Mouse (Mus musculus) midbrain, embryonic 13.5 days (tissue): ENCODE results near the gene Pard3. TPM values are rescaled to one million over a fixed set of nuclear protein-coding genes. Genes with fewer than 3 reads are reported as not detected.

Experiments
- ATAC-seq: fragments of 200-750 bp; cut with Nextera tagmentation; 2 replicates; pipeline ENCODE4 v1.8.0; 2017; ENCODE audit warnings: mild to moderate bottlenecking, moderate TSS enrichment, moderate library complexity
- H3K27ac ChIP-seq: fragments of 300-500 bp; sonication (generic); 2 replicates; pipeline ENCODE4 v1.5.1; 2015; ENCODE audit warnings: inconsistent platforms, mild to moderate bottlenecking, moderate library complexity
- H3K27me3 ChIP-seq: fragments of 300-500 bp; sonication (generic); 2 replicates; pipeline ENCODE4 v1.6.1; 2015; ENCODE audit warnings: mild to moderate bottlenecking, inconsistent platforms
- H3K36me3 ChIP-seq: fragments of 300-500 bp; sonication (generic); 2 replicates; pipeline ENCODE4 v1.6.1; 2015; ENCODE audit warnings: mild to moderate bottlenecking, inconsistent platforms
- H3K4me1 ChIP-seq: fragments of 300-500 bp; sonication (generic); replicated peaks from 2 replicates; pipeline ENCODE4 v1.6.1; 2015; ENCODE audit warnings: inconsistent platforms
- H3K4me2 ChIP-seq: fragments of 300-500 bp; sonication (generic); replicated peaks from 2 replicates; pipeline ENCODE4 v1.6.1; 2015; ENCODE audit warnings: moderate library complexity, mild to moderate bottlenecking, inconsistent platforms
- H3K4me3 ChIP-seq: fragments of 300-500 bp; sonication (generic); replicated peaks from 2 replicates; pipeline ENCODE4 v1.5.1; 2015; ENCODE audit warnings: mild to moderate bottlenecking, inconsistent platforms
- H3K9ac ChIP-seq: fragments of 300-500 bp; sonication (generic); replicated peaks from 2 replicates; pipeline ENCODE4 v1.6.1; 2015; ENCODE audit warnings: mild to moderate bottlenecking, inconsistent platforms
- H3K9me3 ChIP-seq: fragments of 300-500 bp; sonication (generic); 2 replicates; pipeline ENCODE4 v1.6.1; 2016; ENCODE audit warnings: mild to moderate bottlenecking, inconsistent platforms
- WGBS: fragments of 180-500 bp; shearing (Covaris S2); methylation state at CpG from one replicate; pipeline ENCODE4 v1.1.7; 2015; 5-methylcytosine and 5-hydroxymethylcytosine counted together
- polyA plus RNA-seq: library from polyadenylated mRNA; unstranded; fragments of >200 nt; fragmentation: Nextera tagmentation; extraction: Ambion mirVana; gene quantifications from 2 replicates; pipeline ENCODE4 v1.2.1, GENCODE M21; 2015

The Pard3 gene
- polyA plus RNA-seq, 1 experiment from 2014 or later = 22.8 TPM

DNA sequence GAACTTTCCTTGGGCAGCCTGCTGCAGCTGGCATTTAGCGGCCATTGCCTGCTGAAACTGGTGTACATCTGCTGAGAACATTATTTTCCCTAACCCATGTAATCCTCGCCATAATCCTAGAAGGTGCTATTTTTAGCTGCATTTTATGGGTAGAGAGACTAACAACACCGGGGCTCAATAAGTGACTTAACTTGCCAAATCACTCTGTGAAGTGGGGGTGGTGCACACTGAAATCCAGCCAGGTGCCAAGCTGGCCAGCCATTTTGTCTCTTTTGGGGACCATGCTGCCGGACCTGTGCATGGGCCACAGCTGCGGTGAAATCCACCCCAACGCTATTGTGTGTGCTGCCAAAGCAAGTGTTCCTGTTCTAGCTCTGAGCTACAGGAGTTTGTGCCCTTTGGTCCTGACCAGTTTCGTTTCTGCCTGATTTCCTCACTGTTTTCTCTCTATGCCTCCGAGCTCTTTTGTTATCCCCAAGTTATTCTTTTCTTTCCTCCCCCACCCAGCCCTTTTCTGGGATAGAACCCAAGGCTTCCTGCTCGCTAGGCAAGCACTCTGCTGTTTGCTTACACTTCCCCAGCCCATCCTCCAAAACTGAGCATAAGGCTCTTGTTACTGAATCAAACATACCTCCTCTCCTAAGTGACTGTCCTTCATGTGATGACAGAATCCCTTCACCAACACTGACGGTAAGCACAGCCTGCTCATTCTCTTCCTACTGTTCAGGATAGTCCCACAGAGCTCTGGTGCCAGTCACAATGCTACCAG, 375.9 kb downstream of the Pard3 start:
- no peak for ATAC-seq
- Histone ChIP-seq H3K4me3 (no peak overlapping the region), H3K4me1 (peaks cover 27% of the 10 kb centered on the region), H3K9ac (no peak overlapping the region), H3K9me3 (no peaks in the 10 kb centered on the region), H3K4me2 (no peak overlapping the region), H3K27me3 (no peaks in the 10 kb centered on the region), H3K27ac (no peak overlapping the region), H3K36me3 (no peaks in the 10 kb centered on the region; the same call in 1 of the 2 replicates)
- WGBS = 43% methylated on average over 10 of the region's 10 CpGs

DNA sequence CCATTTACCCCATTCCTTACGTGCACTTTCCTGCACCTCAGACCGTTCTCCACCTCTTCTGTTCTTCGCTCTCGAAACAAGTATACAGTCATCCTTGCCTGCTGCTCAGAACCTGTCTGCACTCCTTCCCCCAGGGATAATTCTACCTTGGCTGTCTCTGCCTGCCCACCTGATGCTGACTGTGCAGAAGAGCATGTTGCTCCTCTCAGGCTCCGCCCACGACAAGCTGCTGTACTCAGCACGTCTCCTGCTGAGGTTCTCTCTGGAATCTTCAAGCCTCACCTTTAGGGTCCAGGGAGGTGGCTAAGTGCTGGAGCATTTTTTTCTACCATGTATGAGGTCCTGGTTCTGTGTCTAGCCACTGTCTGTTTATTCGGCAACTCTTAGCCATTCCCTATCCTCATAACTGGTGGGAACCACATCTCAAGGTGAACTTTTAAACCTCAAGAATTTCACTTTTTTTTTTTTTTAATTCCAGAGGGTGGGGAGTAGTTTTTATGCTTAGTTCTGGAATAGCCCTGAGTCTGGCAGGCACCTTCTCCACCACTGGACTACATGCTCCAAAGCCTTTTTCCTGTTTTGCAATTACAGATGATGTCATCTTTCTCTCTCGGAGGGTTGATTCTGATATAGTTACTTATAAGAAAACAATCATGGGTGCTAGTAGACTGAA, 376.6 kb downstream of the Pard3 start:
- 85% methylated on average over 9 of the region's 9 CpGs for WGBS

DNA sequence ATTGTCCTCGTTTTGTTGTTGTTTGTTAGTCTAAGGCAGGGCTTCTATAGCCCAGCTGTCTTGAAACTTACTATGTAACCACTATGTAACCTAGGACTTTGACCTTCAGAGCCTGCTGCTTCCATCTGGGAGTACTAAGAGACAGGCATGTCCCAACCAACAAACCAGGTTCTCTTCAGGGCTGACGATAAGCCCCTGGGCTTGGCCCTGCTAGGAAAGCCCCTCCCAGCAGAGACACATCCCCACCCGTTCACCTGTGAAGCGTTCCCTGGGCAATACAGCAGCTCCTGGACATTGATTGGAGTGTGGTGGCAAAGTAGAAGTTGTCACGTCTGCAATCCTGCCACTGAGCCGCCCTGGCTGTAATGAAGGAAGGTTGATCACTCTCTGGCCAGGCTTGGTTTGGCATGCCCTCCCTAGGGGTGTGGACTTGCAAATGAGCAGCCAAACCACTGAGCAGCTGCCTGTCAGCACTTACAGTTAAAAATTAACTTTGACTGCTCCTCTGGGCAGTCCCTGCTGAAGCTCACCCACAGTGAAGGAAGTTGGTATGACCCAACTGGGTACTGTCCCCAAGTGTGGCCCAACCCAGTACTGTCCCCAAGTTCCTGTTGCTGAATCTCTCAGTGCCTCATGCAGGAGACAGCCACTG, 377.3 kb downstream of the Pard3 start:
- H3K4me3 ChIP-seq = no peak overlapping the region
- no peaks in the 10 kb centered on the region; the same call in 1 of the 2 replicates for H3K36me3 ChIP-seq
- H3K9ac ChIP-seq = no peak overlapping the region
- H3K27ac ChIP-seq = no peak overlapping the region
- no peak overlapping the region for H3K4me2 ChIP-seq
- no peaks in the 10 kb centered on the region for H3K27me3 ChIP-seq
- peaks cover 25% of the 10 kb centered on the region for H3K4me1 ChIP-seq
- ATAC-seq = no peak; the same call in 1 of the 2 replicates
- H3K9me3 ChIP-seq = no peaks in the 10 kb centered on the region
- 84% methylated on average over 6 of the region's 6 CpGs for WGBS

More for the DNA sequence above, 376.6 kb downstream of the Pard3 start:
- H3K4me1 ChIP-seq = peaks cover 24% of the 10 kb centered on the region
- no peak overlapping the region for H3K9ac ChIP-seq
- H3K36me3 ChIP-seq = no peaks in the 10 kb centered on the region; the same call in 1 of the 2 replicates
- no peak for ATAC-seq
- H3K27me3 ChIP-seq = no peaks in the 10 kb centered on the region
- no peak overlapping the region for H3K4me3 ChIP-seq
- H3K4me2 ChIP-seq = no peak overlapping the region
- no peaks in the 10 kb centered on the region for H3K9me3 ChIP-seq
- H3K27ac ChIP-seq = no peak overlapping the region

DNA sequence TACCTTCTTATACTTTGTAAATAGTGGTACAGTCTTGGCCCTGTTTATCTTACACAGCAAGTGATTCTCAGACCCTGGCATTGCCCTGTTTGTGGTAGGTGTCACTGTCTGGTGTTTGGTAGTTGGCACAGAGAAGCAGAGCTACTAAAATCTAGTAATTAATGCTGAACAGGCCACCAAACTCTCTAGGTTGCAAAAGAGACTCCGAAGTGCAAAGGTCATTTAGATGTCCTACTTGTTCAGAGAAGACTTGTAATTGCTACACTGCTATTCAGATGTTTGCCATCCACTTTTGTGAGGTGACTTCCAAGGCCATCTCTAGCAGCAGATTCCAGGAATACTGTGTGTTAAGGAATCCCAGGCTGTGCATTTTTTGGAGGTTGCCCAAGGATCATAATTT, 383.7 kb downstream of the Pard3 start:
- Histone ChIP-seq H3K4me2 (no peak overlapping the region), H3K27ac (no peak overlapping the region), H3K36me3 (no peaks in the 10 kb centered on the region; the same call in 1 of the 2 replicates), H3K9me3 (no peaks in the 10 kb centered on the region), H3K4me1 (peaks cover 38% of the 10 kb centered on the region), H3K27me3 (no peaks in the 10 kb centered on the region), H3K9ac (no peak overlapping the region), H3K4me3 (no peak overlapping the region)
- 92% methylated on average over 1 of the region's 1 CpGs for WGBS
- no peak for ATAC-seq

DNA sequence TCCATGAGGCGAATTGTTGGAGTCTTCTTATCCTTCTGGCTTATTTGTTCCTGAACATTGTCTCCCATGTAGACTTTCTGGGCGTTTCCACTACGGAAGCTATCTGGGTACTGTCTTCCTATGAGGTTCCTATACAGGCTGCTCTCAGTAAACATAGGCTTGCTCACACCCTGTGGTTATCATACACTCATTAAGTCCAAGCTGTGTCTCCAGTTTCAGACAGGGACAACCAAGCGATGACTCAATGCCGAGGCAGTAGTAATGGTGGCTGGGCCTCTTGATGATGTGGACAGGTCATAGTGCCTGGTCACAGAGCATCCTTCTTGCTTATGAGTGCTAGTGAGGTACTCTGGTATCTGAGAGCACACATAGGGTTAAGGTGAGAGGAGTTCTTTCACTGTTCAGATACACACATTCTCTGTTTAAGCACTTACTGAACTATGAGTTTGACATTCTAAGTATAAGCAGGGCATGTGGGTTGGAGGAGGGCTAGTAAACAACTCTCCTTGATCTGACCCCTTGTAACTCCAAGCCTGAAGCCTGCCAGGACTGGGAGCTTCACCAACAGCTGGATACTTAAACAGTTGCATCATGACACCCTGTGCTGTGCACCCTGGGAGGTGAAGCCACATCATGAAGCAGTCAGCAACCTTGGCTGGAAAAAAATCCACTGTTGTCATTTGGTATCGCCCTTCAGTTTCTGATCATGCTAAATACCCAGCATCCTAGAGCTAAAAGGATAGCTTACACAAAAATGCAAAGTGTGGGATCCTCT, 385.6 kb downstream of the Pard3 start:
- Histone ChIP-seq H3K4me1 (peaks cover 41% of the 10 kb centered on the region), H3K27ac (no peak overlapping the region), H3K4me3 (no peak overlapping the region), H3K27me3 (no peaks in the 10 kb centered on the region), H3K4me2 (no peak overlapping the region), H3K36me3 (peaks cover 4% of the 10 kb centered on the region; the same call in 1 of the 2 replicates), H3K9ac (no peak overlapping the region), H3K9me3 (no peaks in the 10 kb centered on the region)
- no peak for ATAC-seq
- WGBS = 95% methylated on average over 6 of the region's 6 CpGs

DNA sequence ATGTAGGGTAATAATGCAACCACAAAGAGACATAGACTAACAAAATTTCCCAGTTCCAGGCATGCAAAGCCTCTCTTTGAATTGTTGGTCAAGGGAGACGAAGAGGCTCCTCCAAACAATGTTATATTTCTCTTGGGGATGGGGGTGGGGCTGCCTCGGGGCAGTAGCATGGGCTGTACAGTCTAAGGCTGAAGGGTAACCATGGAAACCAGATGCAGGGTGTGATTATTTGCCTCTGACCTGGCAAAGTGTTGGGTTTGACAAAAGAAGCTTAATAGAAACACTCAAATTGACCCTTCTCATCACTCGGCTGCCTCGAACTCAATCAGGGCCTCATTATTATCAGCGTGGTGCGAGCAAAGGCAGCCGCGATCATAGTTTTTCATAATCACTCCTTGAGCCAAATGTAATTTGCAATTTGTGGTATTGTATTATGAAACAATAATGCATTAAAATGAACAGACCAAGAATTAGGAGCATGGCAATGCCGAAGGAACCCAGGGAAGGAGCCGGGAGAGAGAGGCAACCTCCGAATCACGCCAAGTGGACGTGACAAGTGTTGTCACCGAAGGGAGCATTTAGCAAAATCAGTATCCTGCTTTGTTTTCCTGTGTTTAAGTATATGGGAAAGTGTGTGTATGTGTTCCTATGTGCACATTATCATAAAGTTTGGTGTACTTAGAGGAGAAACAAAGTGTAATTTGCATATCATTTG, 387.4 kb downstream of the Pard3 start:
- no peaks in the 10 kb centered on the region for H3K27me3 ChIP-seq
- peak overlapping the region; percentile 71 for H3K27ac ChIP-seq
- no peak overlapping the region for H3K4me3 ChIP-seq
- H3K4me1 ChIP-seq = peaks cover 39% of the 10 kb centered on the region
- H3K4me2 ChIP-seq = peak overlapping the region; percentile 26
- 29% methylated on average over 14 of the region's 14 CpGs for WGBS
- 0 out of 2 replicates have a peak, but pooled peaks cover 4% of the 10 kb centered on the region for H3K36me3 ChIP-seq
- peak; percentile 95 for ATAC-seq
- H3K9ac ChIP-seq = no peak overlapping the region
- H3K9me3 ChIP-seq = no peaks in the 10 kb centered on the region

DNA sequence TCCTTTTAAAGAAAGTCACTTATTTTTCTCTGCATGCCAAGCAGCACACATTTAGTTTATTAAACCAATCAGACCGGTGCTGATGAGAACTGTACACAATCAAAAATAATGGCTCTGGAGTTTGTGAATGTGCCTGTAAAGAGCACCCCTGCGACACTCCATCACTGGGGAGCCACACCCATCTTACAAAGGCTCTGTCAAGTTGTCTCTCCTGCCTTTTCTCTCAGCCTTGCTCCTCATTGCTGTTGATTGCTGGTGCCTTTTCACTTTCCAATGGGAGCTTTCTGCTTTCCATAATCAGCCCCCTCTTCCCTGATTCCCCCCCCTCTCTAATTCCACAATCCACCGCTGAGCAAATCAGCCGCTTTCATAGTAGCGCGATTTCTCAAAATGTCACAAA, 388.7 kb downstream of the Pard3 start:
- ATAC-seq = no peak
- H3K4me2 ChIP-seq = no peak overlapping the region
- H3K4me1 ChIP-seq = peaks cover 35% of the 10 kb centered on the region
- 0 out of 2 replicates have a peak, but pooled peaks cover 4% of the 10 kb centered on the region for H3K36me3 ChIP-seq
- peak overlapping the region; percentile 71; the same call in 1 of the 2 replicates for H3K27ac ChIP-seq
- H3K4me3 ChIP-seq = no peak overlapping the region
- H3K27me3 ChIP-seq = no peaks in the 10 kb centered on the region
- 77% methylated on average over 6 of the region's 6 CpGs for WGBS
- no peaks in the 10 kb centered on the region for H3K9me3 ChIP-seq
- no peak overlapping the region for H3K9ac ChIP-seq

DNA sequence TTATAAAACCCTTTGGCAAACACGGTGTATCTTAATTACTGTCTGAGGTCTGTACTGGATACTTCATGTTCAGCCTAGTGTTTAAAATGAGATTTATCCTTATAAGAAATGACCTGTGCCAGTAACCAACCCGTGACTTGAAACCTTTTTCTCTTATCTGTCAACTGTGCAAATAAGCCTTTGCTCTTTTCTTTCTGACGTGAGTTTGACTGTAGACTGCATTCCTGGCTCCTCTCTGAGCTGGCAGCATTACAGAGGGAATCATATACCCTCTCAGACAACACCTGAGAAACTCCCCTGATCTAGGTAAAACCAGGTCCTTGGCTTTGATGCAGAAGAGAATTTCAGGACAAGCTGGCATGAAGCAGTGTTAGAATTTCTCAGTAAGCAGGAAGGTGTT, 394.2 kb downstream of the Pard3 start:
- Histone ChIP-seq H3K4me3 (no peak overlapping the region), H3K9me3 (no peaks in the 10 kb centered on the region), H3K27me3 (no peaks in the 10 kb centered on the region), H3K4me1 (no peaks in the 10 kb centered on the region), H3K9ac (no peak overlapping the region), H3K4me2 (no peak overlapping the region), H3K27ac (no peak overlapping the region), H3K36me3 (0 out of 2 replicates have a peak, but pooled peaks cover 4% of the 10 kb centered on the region)
- no peak for ATAC-seq
- 69% methylated on average over 3 of the region's 3 CpGs for WGBS

DNA sequence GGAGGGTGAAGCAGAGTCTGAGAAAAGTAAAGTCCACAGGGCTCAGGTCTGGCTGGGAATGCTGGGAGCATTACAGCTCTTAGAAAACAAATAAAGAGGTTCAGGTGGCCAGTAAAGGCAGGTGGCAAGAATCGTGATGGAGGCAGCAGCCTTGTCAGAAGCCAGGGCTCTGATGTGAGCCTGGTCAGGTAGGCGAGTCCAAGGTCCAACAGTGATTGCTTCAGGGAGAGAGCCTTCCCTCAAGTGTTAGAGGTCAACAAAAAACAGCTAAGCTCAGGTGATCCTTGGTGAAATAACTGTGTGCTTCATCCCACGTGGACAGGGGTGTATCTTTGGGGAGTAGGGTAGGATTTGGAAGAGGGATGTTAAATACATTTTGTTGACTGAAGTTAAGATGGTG, 397.5 kb downstream of the Pard3 start:
- no peaks in the 10 kb centered on the region for H3K4me1 ChIP-seq
- H3K9ac ChIP-seq = no peak overlapping the region
- no peaks in the 10 kb centered on the region for H3K9me3 ChIP-seq
- no peak for ATAC-seq
- H3K27me3 ChIP-seq = no peaks in the 10 kb centered on the region
- no peaks in the 10 kb centered on the region for H3K36me3 ChIP-seq
- H3K27ac ChIP-seq = no peak overlapping the region
- H3K4me2 ChIP-seq = no peak overlapping the region
- WGBS = 89% methylated on average over 3 of the region's 3 CpGs
- H3K4me3 ChIP-seq = no peak overlapping the region

DNA sequence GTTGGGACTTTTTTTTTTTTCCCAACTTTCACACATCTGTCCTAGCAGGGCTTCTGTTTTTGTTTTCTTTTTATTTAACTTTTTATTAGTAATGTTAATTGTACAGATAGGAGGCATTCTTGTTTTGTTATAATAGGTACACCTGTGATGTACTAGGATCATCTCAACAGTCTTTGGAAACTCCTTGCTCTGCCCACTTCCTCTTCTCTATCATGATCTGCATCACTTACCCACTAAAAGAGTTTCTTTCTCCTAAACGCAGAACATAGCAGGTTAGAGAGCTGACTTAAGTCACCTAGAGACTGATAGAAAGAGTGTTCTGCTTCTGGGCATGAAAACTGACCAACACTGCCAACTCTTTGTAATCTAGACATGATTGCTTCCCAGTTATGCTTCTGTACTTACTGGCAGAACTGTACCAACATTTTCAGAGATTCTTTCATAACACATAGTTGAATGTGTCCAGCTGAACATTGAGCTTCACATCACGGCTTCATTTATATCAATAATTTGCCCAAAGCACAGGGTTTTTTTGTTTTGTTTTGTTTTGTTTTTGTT, 398.8 kb downstream of the Pard3 start:
- H3K9me3 ChIP-seq = no peaks in the 10 kb centered on the region
- no peak overlapping the region for H3K4me2 ChIP-seq
- no peak overlapping the region for H3K4me3 ChIP-seq
- no peaks in the 10 kb centered on the region for H3K36me3 ChIP-seq
- no peak overlapping the region for H3K9ac ChIP-seq
- no peak overlapping the region for H3K27ac ChIP-seq
- WGBS = 93% methylated on average over 2 of the region's 2 CpGs
- H3K4me1 ChIP-seq = no peaks in the 10 kb centered on the region
- ATAC-seq = no peak
- no peaks in the 10 kb centered on the region for H3K27me3 ChIP-seq

DNA sequence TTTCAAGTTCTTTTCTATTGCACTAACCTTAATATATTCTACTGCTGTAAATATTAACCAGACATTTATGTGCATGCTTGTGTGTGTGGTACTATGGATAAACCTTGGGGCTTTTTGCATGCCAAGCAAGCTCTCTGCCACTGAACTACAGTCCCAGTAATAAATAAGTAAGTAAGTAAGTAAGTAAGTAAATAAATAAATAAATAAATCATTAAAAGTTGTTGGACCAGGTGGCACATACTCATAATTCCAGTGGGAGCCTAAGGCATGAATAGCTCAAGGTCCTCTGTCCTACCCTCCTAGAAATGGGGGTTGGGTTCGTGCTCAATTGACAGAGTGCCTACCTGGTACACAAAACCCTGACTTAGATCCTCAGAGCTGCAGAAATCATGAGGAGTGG, 400.6 kb downstream of the Pard3 start:
- WGBS = 97% methylated on average over 1 of the region's 1 CpGs
- no peaks in the 10 kb centered on the region for H3K9me3 ChIP-seq
- ATAC-seq = no peak
- H3K27me3 ChIP-seq = no peaks in the 10 kb centered on the region
- no peaks in the 10 kb centered on the region for H3K36me3 ChIP-seq
- no peak overlapping the region for H3K9ac ChIP-seq
- H3K4me2 ChIP-seq = no peak overlapping the region
- no peak overlapping the region for H3K4me3 ChIP-seq
- H3K4me1 ChIP-seq = no peaks in the 10 kb centered on the region
- H3K27ac ChIP-seq = no peak overlapping the region
